Mouse (Mus musculus) neural tube, embryonic 14.5 days (tissue): ENCODE results near the gene Slc22a6. TPM values are rescaled to one million over a fixed set of nuclear protein-coding genes. Genes with fewer than 3 reads are reported as not detected.

Experiments used
- ATAC-seq: fragments of 200-750 bp; cut with Nextera tagmentation; 2 replicates; pipeline ENCODE4 v1.8.0; 2017; ENCODE audit warnings: low read depth, mild to moderate bottlenecking, moderate TSS enrichment, moderate library complexity
- H3K27ac ChIP-seq: fragments of 300-500 bp; sonication (generic); 2 replicates; pipeline ENCODE4 v1.5.1; 2014; ENCODE audit warnings: low read depth, mild to moderate bottlenecking, control low read depth, low read length, moderate library complexity, mixed read lengths
- H3K27me3 ChIP-seq: fragments of 300-500 bp; sonication (generic); 2 replicates; pipeline ENCODE4 v1.6.1; 2014; ENCODE audit warnings: low read length; ENCODE audit not compliant: control insufficient read depth, insufficient read depth
- H3K36me3 ChIP-seq: fragments of 300-500 bp; sonication (generic); 2 replicates; pipeline ENCODE4 v1.6.1; 2014; ENCODE audit warnings: low read length, mixed read lengths; ENCODE audit not compliant: control insufficient read depth, insufficient read depth
- H3K4me1 ChIP-seq: fragments of 300-500 bp; sonication (generic); 2 replicates; pipeline ENCODE4 v1.6.1; 2014; ENCODE audit warnings: low read length; ENCODE audit not compliant: control insufficient read depth, insufficient read depth
- H3K4me2 ChIP-seq: fragments of 300-500 bp; sonication (generic); 2 replicates; pipeline ENCODE4 v1.6.1; 2014; ENCODE audit warnings: mild to moderate bottlenecking, low read depth, low read length, control low read depth
- H3K4me3 ChIP-seq: fragments of 300-500 bp; sonication (generic); 2 replicates; pipeline ENCODE4 v1.5.1; 2014; ENCODE audit warnings: low read depth, low read length, control low read depth, mixed read lengths
- H3K9ac ChIP-seq: fragments of 300-500 bp; sonication (generic); replicated peaks from 2 replicates; pipeline ENCODE4 v1.6.1; 2014; ENCODE audit warnings: low read depth, mild to moderate bottlenecking, control low read depth, low read length, mixed read lengths
- H3K9me3 ChIP-seq: fragments of 300-500 bp; sonication (generic); 2 replicates; pipeline ENCODE4 v1.6.1; 2016; ENCODE audit warnings: low read length; ENCODE audit not compliant: control insufficient read depth
- WGBS: fragments of 180-500 bp; shearing (Covaris S2); extraction: QIAGEN DNeasy Blood & Tissue Kit; methylation state at CpG from one replicate; pipeline ENCODE4 v1.1.7; 2014; 5-methylcytosine and 5-hydroxymethylcytosine counted together
- polyA plus RNA-seq: library from polyadenylated mRNA; unstranded; fragments of >200 nt; fragmentation: Nextera tagmentation; extraction: Ambion mirVana; gene quantifications from 2 replicates; pipeline ENCODE4 v1.2.1, GENCODE M21; 2014

The Slc22a6 gene
- polyA plus RNA-seq, 1 experiment from 2014 or later: not detected

DNA sequence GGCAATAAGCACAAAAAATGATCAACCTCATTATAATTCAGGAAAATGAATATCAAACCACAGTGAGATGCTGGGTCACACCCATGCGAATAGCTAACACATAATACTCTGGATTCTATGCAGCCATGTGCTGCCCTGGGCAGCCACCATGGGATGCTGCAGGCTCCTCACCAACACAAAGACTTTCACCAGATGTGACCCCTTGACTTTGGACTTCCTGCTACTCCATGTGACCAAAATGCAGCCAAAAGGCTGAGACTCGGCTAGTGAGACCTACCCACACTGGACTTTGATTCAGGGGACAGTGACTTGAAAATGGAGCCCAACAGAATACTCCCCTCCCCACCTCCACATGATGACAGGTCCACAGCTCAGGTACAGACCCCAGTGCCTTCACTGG, 12.4 kb downstream of the Slc22a6 start:
- 75% methylated on average over 2 of the region's 2 CpGs for WGBS
- no peaks in the 10 kb centered on the region for H3K9me3 ChIP-seq
- ATAC-seq: no peak
- no peaks in the 10 kb centered on the region for H3K27me3 ChIP-seq
- H3K9ac ChIP-seq: no peak overlapping the region
- no peak overlapping the region for H3K4me2 ChIP-seq
- H3K36me3 ChIP-seq: no peaks in the 10 kb centered on the region
- no peak overlapping the region for H3K27ac ChIP-seq
- no peak overlapping the region for H3K4me3 ChIP-seq
- H3K4me1 ChIP-seq: no peaks in the 10 kb centered on the region

GRCm38 (mm10) chr19:8630826-8631225, 13.0 kb downstream of the Slc22a6 start:
- Histone ChIP-seq H3K4me2 (no peak overlapping the region), H3K36me3 (no peaks in the 10 kb centered on the region), H3K27me3 (no peaks in the 10 kb centered on the region), H3K4me3 (no peak overlapping the region), H3K4me1 (no peaks in the 10 kb centered on the region), H3K27ac (no peak overlapping the region), H3K9ac (no peak overlapping the region), H3K9me3 (no peaks in the 10 kb centered on the region)
- no peak for ATAC-seq
- 82% methylated on average over 6 of the region's 6 CpGs for WGBS

DNA sequence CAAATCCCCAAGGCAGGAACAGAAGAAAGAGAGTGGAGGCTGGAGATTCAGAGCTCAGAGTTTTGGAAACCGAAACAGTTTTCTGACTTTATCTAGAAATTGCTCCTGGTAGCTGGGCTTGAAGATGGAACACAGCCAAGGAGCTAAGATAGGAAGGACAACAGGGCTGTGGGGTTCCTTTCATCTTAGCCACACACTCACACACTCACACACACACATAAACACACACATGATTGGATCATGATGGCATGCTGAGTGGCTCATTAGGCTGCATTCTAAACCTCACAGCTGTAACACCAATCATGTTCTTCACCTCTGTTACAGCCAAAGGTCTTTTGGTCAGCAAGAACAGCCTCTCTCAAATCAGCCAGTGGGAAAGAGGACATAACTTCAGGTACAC, 14.2 kb downstream of the Slc22a6 start:
- no peak overlapping the region for H3K9ac ChIP-seq
- H3K27ac ChIP-seq: no peak overlapping the region
- no peaks in the 10 kb centered on the region for H3K27me3 ChIP-seq
- H3K4me1 ChIP-seq: no peaks in the 10 kb centered on the region
- WGBS: 81% methylated on average over 1 of the region's 1 CpGs
- no peaks in the 10 kb centered on the region for H3K36me3 ChIP-seq
- no peaks in the 10 kb centered on the region for H3K9me3 ChIP-seq
- H3K4me2 ChIP-seq: no peak overlapping the region
- no peak for ATAC-seq
- no peak overlapping the region for H3K4me3 ChIP-seq

GRCm38 (mm10) chr19:8642086-8642485, 24.2 kb downstream of the Slc22a6 start:
- no peaks in the 10 kb centered on the region for H3K36me3 ChIP-seq
- WGBS: 79% methylated on average over 5 of the region's 5 CpGs
- ATAC-seq: no peak

GRCm38 (mm10) chr19:8646393-8646792, 28.6 kb downstream of the Slc22a6 start:
- no peak for ATAC-seq
- 69% methylated on average over 2 of the region's 2 CpGs for WGBS
- H3K4me3 ChIP-seq: no peak overlapping the region
- H3K27me3 ChIP-seq: no peaks in the 10 kb centered on the region
- H3K36me3 ChIP-seq: no peaks in the 10 kb centered on the region
- no peak overlapping the region for H3K27ac ChIP-seq
- no peak overlapping the region for H3K4me2 ChIP-seq
- H3K9ac ChIP-seq: no peak overlapping the region
- H3K9me3 ChIP-seq: no peaks in the 10 kb centered on the region
- no peaks in the 10 kb centered on the region for H3K4me1 ChIP-seq

More at GRCm38 (mm10) chr19:8642086-8642485, 24.2 kb downstream of the Slc22a6 start:
- no peak overlapping the region for H3K27ac ChIP-seq
- no peaks in the 10 kb centered on the region for H3K4me1 ChIP-seq
- H3K4me2 ChIP-seq: no peak overlapping the region
- no peak overlapping the region for H3K9ac ChIP-seq
- no peak overlapping the region for H3K4me3 ChIP-seq
- no peaks in the 10 kb centered on the region for H3K9me3 ChIP-seq
- no peaks in the 10 kb centered on the region for H3K27me3 ChIP-seq

- H3K4me3 ChIP-seq: no peak overlapping the region
- H3K9ac ChIP-seq: no peak overlapping the region
- H3K4me1 ChIP-seq: no peaks in the 10 kb centered on the region
- no peak for ATAC-seq
- no peaks in the 10 kb centered on the region for H3K36me3 ChIP-seq
- H3K27ac ChIP-seq: no peak overlapping the region
- no peak overlapping the region for H3K4me2 ChIP-seq
- no peaks in the 10 kb centered on the region for H3K9me3 ChIP-seq
- no peaks in the 10 kb centered on the region for H3K27me3 ChIP-seq
Observed at GRCm38 (mm10) chr19:8655833-8656232, 38.0 kb downstream of the Slc22a6 start.

- WGBS: 66% methylated on average over 4 of the region's 4 CpGs
Observed at GRCm38 (mm10) chr19:8656341-8656740, 38.5 kb downstream of the Slc22a6 start.

DNA sequence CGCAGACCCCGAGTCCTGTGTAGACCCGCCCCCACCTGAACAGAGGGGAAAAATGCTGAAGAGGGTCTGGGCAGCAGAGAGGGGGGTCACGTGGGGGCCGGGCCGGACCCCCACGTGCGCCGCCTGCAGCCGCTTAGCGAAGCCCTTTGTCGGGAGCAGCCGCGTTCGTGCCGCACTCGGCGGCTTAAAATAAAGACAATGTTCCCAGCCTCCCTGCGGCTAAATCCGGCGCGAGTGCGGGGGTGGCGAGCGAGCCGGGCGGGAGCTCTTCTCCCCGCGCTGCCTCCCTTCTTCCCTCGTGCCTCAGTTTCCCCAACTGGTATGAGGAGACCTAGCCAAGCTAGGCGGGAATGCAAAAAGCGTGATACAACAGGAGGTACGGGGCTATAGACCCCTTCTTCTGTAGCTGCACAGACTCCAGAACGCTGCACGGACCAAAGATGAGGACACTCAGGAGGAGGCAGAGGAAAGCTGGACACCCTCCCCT, 44.0 kb downstream of the Slc22a6 start:
- 2% methylated on average over 35 of the region's 35 CpGs for WGBS

More at GRCm38 (mm10) chr19:8656341-8656740, 38.5 kb downstream of the Slc22a6 start:
- Histone ChIP-seq H3K9me3 (no peaks in the 10 kb centered on the region), H3K4me2 (no peak overlapping the region), H3K36me3 (no peaks in the 10 kb centered on the region), H3K9ac (no peak overlapping the region), H3K27ac (no peak overlapping the region), H3K4me1 (no peaks in the 10 kb centered on the region), H3K27me3 (no peaks in the 10 kb centered on the region), H3K4me3 (no peak overlapping the region)
- no peak for ATAC-seq

DNA sequence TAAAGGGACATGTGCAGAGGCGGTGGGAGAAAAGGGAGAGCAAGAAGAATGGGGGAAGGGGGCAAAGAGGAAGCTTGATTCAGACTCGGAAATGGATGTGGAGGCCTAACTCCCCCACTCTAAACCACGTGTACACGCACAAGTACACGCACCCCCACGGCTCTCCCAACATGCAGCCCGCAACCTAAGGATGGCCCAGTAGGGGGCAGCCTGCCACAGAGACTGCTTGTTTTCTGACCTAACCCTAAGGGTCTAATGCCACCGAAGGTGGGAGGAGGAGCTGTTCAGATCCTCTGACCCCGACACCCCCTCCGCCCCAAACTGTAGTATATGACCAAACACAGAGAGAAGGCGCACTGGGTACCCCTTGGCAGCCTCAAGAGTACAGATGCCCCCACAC, 44.5 kb downstream of the Slc22a6 start:
- Histone ChIP-seq H3K9me3 (no peaks in the 10 kb centered on the region), H3K27me3 (no peaks in the 10 kb centered on the region), H3K4me2 (peak overlapping the region; percentile 96), H3K4me1 (no peaks in the 10 kb centered on the region), H3K9ac (peak overlapping the region; percentile 64), H3K27ac (no peak overlapping the region), H3K4me3 (peak overlapping the region; percentile 41), H3K36me3 (no peaks in the 10 kb centered on the region)
- peak; percentile 64 for ATAC-seq
- 6% methylated on average over 11 of the region's 11 CpGs for WGBS

More for the DNA sequence above, 44.0 kb downstream of the Slc22a6 start:
- Histone ChIP-seq H3K27ac (no peak overlapping the region), H3K9me3 (no peaks in the 10 kb centered on the region), H3K4me3 (peak overlapping the region; percentile 41), H3K4me1 (no peaks in the 10 kb centered on the region), H3K27me3 (no peaks in the 10 kb centered on the region), H3K36me3 (no peaks in the 10 kb centered on the region), H3K4me2 (peak overlapping the region; percentile 96), H3K9ac (peak overlapping the region; percentile 64)
- ATAC-seq: peak; percentile 83
